Mouse (Mus musculus) right cerebral cortex, postnatal 10 days (tissue): ENCODE data around the gene Mal.
A peak's percentile ranks its signal among the peaks of the same experiment; 100 is the strongest.
"Not testable (repeated sequence)": the region's sequence is repeated elsewhere in the genome, so short reads cannot be mapped to it uniquely, and the experiment has no call there.

Experiments used
- DNase-seq, 2 experiments: peaks; one replicate each; pipeline ENCODE4 v3.0.0; 2021; ENCODE audit warnings: low spot score in 2 of 2

The Mal gene

DNA sequence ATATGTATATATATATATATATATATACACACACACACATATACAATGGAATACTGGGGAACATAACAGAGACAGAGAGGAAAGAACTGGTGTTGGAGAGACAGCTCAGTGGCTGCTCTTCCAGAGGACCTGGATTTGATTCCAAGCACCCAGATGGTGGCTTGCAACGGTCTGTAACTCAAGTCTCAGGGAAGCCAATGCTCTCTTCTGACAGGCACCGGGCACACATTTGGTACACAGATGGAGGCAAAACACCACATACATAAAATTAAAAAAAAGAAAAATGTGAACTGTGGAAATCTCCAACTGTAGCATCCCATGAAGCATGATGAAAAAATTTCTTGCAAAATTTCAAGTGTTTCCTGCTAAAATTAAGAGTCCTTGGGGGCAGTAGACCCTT is 31.7 kb downstream of the Mal start:
- no peak for DNase-seq

GRCm38 (mm10) chr2:127622065-127622464 is 34.4 kb downstream of the Mal start:
- DNase-seq, result no peak

DNA sequence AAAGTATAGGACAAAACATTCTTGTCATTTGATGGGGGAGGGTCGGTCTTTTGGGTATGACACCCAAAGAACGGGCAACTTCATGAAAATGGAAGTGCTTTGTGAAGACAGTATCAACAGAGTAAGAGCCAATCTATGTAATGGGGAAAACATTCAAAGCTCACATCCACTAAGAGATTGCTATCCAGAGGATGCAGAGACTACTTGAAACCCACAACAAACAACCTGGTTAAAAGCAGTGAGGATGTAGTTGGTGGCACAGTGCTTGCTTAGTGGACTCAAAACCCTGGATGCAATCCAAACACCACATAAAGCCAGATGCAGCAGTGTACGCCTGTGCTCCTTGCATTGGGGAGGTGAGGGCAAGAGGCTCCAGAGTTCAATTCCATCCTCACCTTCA is 37.2 kb downstream of the Mal start:
- no peak for DNase-seq

- no peak for DNase-seq
Observed at GRCm38 (mm10) chr2:127612288-127612687, 44.2 kb downstream of the Mal start.

DNA sequence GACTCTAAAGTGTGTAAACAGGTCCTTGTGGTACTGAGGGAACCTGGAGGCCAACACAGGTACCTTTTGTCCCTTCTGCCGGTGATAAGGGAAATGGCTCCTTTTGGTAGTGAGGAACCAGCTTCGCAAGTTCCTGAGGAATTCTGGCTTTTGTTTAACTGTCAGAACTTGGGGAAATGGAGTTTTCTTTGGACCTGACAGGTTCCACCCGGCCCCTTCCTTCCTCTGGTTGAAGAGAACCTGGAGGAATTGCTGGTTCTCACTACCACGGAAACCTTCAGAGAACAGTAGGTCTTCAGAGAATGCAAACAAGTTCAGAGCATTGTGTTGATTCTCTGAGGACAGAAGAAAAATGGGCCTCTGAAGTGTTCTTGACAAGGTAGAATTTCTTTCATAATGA is 45.1 kb downstream of the Mal start:
- DNase-seq, result no peak

DNA sequence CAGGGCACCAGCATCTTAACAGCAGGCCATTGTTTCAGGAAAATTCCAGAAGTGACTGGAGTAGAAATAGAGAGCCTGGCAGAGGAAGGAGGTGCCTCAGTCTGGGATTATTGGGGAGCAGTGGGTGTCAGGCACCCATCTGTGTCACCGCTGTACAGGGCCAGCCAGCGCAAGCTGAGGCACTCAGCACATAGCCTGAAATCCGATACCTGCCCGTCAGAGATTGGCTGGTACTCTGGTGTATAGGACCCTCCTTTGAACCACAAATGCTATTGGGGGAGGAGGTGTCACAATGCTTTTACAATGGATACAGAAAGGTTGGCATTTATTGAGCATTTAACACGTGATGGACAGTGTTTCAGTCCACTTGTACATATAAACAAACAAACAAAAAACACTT is 47.5 kb downstream of the Mal start:
- no peak for DNase-seq

GRCm38 (mm10) chr2:127608234-127608633 is 48.3 kb downstream of the Mal start:
- DNase-seq, result no peak

DNA sequence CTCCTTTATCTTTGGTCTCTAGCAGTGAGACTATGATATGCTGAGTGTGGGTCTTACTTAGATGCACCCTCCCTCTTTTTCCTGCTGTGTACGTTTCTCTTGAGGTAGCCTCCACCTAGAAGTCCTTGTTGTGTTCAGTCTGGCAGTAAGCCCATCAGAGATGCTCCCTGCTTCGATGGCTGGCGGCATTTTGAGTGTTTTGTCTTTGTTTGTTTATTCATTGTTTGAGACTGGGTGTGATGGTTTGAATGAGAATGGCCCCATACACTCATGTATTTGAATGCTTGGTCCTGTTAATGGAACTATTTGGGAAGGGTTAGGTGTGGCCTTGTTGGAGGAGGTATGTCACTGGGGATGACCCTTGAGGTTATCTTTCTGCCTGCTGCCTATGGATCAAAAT is 51.3 kb downstream of the Mal start:
- DNase-seq, result no peak

DNA sequence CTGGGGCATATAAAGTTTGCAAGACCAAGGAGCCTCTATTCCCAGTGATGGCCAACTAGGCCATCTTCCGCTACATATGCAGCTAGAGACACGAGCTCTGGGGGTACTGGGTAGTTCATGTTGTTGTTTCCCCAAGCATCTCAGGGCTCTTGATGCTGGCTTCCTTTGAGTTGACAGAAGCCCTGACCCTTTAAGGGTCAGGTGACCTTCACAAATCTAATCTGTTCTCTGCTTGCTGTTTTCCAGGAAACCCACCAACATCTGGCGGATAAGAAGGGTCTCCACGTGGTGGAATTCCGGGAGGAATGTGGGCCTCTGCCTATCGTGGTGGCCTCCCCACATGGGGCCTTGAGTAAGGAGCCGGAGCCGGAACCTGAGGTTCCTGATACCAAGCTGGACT is 53.1 kb downstream of the Mal start:
- not testable (repeated sequence) for DNase-seq

DNA sequence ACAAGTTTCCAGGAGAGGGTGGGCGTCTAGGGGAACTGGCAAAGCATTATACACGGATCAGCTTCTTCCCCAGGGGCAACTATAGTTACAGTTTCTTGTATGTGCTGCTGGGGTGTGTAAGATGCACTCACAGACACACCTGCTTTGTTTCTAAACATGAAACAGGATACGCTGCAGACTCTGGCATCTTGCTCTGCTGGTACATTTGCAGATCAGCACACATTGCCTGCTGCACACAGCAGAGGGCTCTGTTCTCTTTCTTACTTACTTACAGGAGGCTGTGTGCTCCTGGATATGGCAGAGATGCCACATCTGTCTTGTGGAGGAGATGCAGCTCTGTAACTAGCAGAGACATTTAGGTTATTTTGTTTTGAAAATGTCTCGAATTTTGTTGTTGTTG is 65.7 kb downstream of the Mal start:
- no peak for DNase-seq

GRCm38 (mm10) chr2:127590204-127590603 is 66.3 kb downstream of the Mal start:
- no peak for DNase-seq

- no peak for DNase-seq
Observed at GRCm38 (mm10) chr2:127588897-127589296, 67.6 kb downstream of the Mal start.

DNA sequence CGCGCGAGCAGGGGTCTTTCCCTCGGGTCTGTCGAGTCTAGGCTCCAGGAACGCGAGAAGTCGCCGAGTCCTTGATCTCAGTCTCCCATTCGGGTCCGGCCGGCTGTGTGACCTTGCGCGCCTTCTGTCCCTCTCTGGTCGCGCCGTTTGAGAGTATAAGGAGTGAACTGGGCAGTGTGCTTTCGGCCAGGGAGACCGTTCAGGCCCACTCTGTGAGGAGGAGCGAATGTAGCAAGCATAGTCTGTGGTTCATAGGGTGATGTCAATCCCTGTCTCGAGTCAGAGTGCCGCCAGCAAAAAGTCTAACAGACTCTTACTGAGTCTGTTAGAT is 69.0 kb downstream of the Mal start:
- DNase-seq, result no peak

- peak; percentile 86 for DNase-seq
Observed at GRCm38 (mm10) chr2:127586694-127587513, 69.6 kb downstream of the Mal start, which contains the start of the genes Zfp661 and Mrps5. Gene Zfp661, minus strand, starts transcription at chr2:127587094. Gene Mrps5, plus strand, starts transcription at chr2:127587222.

- DNase-seq, result peak; percentile 97
Observed at GRCm38 (mm10) chr2:127584436-127584858, 72.0 kb downstream of the Mal start.
